Mouse (Mus musculus) CD4-positive, CD25-positive, alpha-beta regulatory T cell, adult 4 months (primary cell): Measurements from ENCODE around the gene Sytl3. TPM values are rescaled to one million over a fixed set of nuclear protein-coding genes. Genes with fewer than 3 reads are reported as not detected.

ENCODE experiments used
- ATAC-seq: one replicate; pipeline ENCODE4 v1.8.0; 2017
- polyA plus RNA-seq, 2 experiments: library from polyadenylated mRNA; unstranded; fragments of 100-300 nt; shearing (Covaris generic); gene quantifications; one replicate each; pipeline ENCODE4 v1.2.1; 2017

The Sytl3 gene
- polyA plus RNA-seq, 2 experiments from 2014 or later = 5.0 to 6.1 TPM

DNA sequence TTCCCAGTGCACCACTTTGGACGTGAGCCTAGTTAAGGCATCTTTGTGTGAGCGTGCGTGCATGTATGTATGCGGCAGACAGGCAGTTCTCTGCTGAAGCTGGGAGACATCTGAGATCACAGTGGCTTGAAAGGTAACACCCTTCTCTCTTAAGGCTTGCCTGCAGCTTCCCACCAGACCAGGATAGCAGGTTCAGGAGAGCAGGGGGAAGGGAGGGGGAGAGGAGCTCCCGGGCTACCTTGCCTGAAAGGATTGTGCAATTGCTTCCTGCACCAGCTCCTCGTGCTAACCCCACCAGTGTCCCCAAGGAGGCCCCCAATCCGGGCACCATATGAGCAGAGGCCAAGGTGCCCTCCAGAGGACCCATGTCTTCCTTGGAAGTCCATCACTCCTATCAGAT lies 120.7 kb downstream of the Sytl3 start:
- no peak for ATAC-seq

DNA sequence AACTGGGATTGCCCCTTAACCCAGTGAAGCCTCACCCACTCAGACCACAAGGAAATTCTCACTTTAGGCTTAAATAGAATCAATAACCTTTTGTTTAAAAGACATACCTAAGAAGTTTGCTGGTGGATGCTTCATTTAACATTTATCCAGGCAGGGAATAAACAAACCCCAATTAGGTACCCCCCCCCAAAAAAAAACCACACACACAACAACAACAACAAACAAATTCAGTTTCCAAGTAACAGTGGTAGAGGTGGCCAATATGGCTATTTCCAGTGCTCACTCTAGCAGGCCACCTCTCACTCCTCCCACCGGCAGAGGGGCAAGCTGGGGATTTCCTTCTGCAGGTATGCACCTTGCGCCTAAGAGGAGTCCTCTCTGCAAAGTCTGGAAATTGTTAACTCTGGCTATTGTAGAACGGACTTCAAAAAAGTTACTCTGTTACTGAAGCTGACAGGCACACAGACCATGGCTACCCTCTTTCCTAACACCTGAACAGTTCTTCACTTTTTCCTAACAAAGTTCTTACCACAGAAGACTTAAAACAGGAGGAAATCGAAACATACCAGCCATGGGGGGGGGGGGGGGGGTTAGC lies 121.7 kb downstream of the Sytl3 start:
- no peak for ATAC-seq

DNA sequence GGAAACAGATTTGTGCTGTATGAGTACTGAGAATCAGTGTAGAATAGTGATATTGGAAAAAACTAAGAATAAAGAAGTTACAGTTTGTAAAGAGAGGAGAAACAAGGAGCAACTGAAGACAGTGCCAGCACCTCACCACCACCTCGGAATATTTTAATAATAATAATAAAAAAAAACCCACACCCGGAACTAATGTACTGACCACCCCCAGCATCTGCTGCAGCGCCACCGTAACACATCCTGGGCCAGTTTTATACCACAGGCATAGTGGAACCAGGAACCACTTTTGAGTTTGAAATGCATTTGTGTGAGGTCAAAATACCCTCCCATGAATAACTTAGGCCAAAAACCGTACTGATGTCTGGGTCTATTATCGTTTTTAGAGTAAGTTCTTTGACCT lies 122.4 kb downstream of the Sytl3 start:
- ATAC-seq = no peak

DNA sequence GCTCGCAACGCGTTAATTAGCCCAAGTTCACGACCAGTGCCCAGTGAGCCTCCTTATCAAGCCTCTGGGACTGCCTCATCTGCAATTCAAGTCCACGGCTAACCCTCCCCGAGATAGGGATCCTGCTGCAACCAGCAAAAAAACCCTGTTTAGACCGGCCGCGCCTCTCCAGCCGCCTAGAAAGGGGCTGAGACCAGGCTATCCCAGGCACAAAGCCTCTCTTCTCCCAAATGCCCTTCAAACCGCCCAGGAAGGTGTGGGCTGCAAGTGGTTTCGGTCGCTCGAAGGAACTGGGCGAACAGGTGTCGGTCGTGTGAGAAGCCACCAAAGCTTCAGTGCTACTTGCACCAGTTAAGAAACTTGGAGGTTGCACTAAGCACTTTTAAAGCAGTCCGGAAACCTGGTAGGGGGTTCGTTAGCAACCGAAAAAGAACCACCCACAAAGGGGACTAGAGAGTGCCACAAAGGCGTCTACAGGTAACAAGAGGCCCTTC lies 123.2 kb downstream of the Sytl3 start:
- ATAC-seq = peak; percentile 10

DNA sequence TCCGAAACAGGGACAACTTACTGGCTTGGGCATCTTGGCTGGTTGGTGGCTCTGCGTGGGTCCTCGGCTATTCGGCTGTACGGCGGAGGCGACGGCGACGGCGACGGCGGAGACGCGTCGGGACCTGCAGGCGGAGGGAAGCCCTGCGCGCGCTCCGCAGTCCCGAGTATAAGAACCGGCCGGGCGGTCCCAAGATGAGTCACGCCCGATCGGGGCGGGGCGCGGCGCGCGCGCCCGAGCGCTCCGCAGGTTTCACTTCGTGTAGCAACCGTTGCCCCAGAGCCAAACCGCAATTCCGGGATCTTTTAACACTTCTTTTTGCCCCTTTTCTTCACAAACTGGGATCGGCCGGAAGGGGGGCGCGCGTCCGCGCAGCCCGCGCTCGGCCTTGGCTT lies 123.7 kb downstream of the Sytl3 start, which contains the start of gene Ezr:
Gene Ezr, minus strand, starts transcription at position 174 of the 395 bp plus-strand sequence.
- peak; percentile 60 for ATAC-seq

- ATAC-seq = peak; percentile 2
Observed at GRCm38 (mm10) chr17:6783006-6783661, 124.2 kb downstream of the Sytl3 start.

- no peak for ATAC-seq
Observed at GRCm38 (mm10) chr17:6783756-6784357, 125.0 kb downstream of the Sytl3 start.

GRCm38 (mm10) chr17:6787241-6787640 lies 128.3 kb downstream of the Sytl3 start:
- ATAC-seq = no peak

Other genes starting within 250 kb of the Sytl3 start
- gene Dynlt1b, start 229.0 kb upstream of the Sytl3 start, polyA plus RNA-seq = 100 to 1,000 TPM; 128 to 139 TPM
- 10 to 100 TPM; 34.1 to 36.6 TPM for gene Dynlt1c, start 57.4 kb upstream of the Sytl3 start, polyA plus RNA-seq
- gene Dynlt1f, start 3.2 kb upstream of the Sytl3 start, polyA plus RNA-seq = 10 to 100 TPM; 59.0 to 75.9 TPM
- 100 to 1,000 TPM; 110 to 136 TPM for gene Ezr, start 123.7 kb downstream of the Sytl3 start, polyA plus RNA-seq